Mouse (Mus musculus): ENCODE measurements at regions not wholly inside any gene's neighbourhood (a gene's known extent, or its start where the extent isn't known, plus 50 kb on each side); places are given as distances from the start of the nearest gene placed in this dataset.

DNA sequence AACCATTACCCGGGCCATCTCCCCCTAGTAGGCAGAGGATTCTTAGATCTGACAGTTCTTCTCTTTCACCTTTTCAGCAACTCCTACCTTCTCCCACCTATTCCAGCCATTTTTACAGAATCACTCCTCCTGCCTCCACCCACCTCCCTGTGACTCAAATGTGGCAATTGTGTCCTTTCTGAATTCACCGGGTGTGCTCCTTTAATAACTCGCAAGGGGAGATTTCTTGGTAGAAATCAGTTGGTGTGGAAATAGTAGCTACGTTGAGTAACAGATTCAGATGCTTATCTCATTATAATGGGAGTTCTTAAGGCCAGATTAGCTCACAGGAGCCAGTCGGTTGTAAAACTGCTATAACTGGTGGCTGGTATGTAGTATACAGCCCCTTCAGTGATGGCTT is 92.4 kb upstream of the Spdye4c start:
- no peak for TF ChIP-seq EP300 (IDR thresholded peaks at IDR 0.05; ENCODE audit: low read depth)
- TF ChIP-seq CTCF (IDR thresholded peaks at IDR 0.05; ENCODE audit: low read depth), result no peak
